8 mouse cellular contexts compared by ENCODE assay signal in the genomic region with DNA sequence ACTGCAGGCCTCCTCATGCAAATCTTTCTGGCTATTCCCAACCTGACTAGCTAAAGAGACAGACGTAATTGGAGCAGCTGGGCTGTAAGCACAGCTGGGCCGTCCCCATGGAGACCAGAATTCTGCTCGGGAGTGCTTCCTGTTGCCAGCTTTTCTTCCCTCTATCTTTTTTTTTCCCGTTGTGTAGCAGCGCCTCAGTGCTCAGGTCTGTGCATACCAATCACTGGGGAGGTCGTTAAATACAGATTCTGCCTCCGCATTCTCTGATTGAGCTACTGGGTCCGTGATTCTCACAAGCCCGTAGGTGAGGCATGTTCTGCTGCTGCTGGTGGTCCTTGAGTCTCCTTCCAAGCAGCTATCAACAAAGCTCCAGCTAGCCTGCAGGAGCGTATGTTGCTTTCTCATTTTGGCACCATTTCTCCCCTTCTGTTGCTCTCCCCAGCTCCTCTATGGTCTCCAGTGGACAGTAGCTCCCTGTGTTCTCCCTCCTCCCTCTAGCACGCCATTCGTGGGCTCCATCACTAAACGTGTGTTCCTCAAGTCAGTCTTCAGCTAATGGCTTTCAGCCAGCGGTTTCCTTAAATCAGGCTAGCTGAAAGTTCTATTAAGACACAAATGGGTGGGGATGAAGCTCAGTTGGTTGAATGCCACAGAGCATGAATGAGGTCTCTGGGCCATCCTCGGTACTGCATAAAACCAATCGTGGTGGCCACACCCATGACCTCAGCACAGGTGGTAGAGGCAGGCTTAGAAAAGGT. TPM values are rescaled to one million over a fixed set of nuclear protein-coding genes. Genes with fewer than 3 reads are reported as not detected.
DNase-seq lines count a peak whose midpoint lies in the region; ATAC-seq lines count a peak whose summit lies in the region.

No protein-coding gene starts in this region.

- no peak for ATAC-seq in CD4-positive, CD25-positive, alpha-beta regulatory T cell, adult 4 months
- peak; percentile 78 for ATAC-seq in hindbrain, embryonic 14.5 days (ENCODE audit: low FRiP score)
- no peak for ATAC-seq in megakaryocyte, adult 5-6 weeks (ENCODE audit: poor library complexity, severe bottlenecking)

- no peaks in the 10 kb centered on the region for H3K36me3 ChIP-seq in hindbrain, embryonic 14.5 days (replicated peaks; ENCODE audit: control insufficient read depth, insufficient read depth)

- intact Hi-C loops in left cerebral cortex, postnatal 25 days (cut with DNase I): loop anchor here (1.0 kb wide), 1 partner anchor 106 kb away; a partner anchor contains a TSS

- peak overlapping the region; percentile 82 for H3K27ac ChIP-seq in hindbrain, embryonic 14.5 days

- peaks cover 15% of the 10 kb centered on the region for H3K4me1 ChIP-seq in hindbrain, embryonic 14.5 days (replicated peaks; ENCODE audit: control insufficient read depth, insufficient read depth, low read length)

- DNase-seq in CD4-positive, CD25-positive, alpha-beta regulatory T cell, adult 2 months (ENCODE audit: low read depth, low spot score): peak; percentile 41
- peak; percentile 84 for DNase-seq in cerebellum, adult 9-11 months
- DNase-seq in frontal cortex, postnatal 10 days (ENCODE audit: low spot score in 2 of 2): peak; percentile 62 to 82
- peak; percentile 66 for DNase-seq in hindbrain, embryonic 14.5 days (ENCODE audit: low spot score)
- peak; percentile 77 to 90 for DNase-seq in left cerebral cortex, postnatal 25 days (ENCODE audit: low spot score in 2 of 2)
- DNase-seq in retina, postnatal 1 day: peak; percentile 63

- H3K27me3 ChIP-seq in hindbrain, embryonic 14.5 days (ENCODE audit: control insufficient read depth, insufficient read depth, low read length): no peaks in the 10 kb centered on the region

- peak overlapping the region; percentile 43 for H3K4me2 ChIP-seq in hindbrain, embryonic 14.5 days (replicated peaks)

- H3K4me3 ChIP-seq in hindbrain, embryonic 14.5 days (replicated peaks; ENCODE audit: low read length): peak overlapping the region; percentile 10

- 20% methylated on average over 16 of the region's 16 CpGs for WGBS in hindbrain, embryonic 14.5 days

- H3K9ac ChIP-seq in hindbrain, embryonic 14.5 days: peak overlapping the region; percentile 35; the same call in 1 of the 2 replicates

- no peaks in the 10 kb centered on the region for H3K9me3 ChIP-seq in hindbrain, embryonic 14.5 days (ENCODE audit: control insufficient read depth, low read length)

RNA-seq across cellular contexts. Expression of a gene that starts 38.5 kb away (rescaled TPM):
- 100 to 1,000 TPM; 498 to 562 TPM for polyA plus RNA-seq in CD4-positive, CD25-positive, alpha-beta regulatory T cell, adult 4 months (2017; shearing (Covaris generic))
- polyA plus RNA-seq in hindbrain, embryonic 14.5 days (2014; fragmentation: Nextera tagmentation; extraction: Ambion mirVana): 389 and 452 TPM in 2 replicates
- total RNA-seq in left cerebral cortex, postnatal 25 days (2021): 100 to 1,000 TPM; 109 to 111 TPM
- 288 and 324 TPM in 2 replicates for total RNA-seq in megakaryocyte, adult 5-6 weeks (2015)
- total RNA-seq in megakaryocyte, adult 5-6 weeks (2017): 271 and 290 TPM in 2 replicates

RNA-seq across cellular contexts. Expression of a gene that starts 38.7 kb away (rescaled TPM):
- not detected for polyA plus RNA-seq in CD4-positive, CD25-positive, alpha-beta regulatory T cell, adult 4 months (2017; shearing (Covaris generic))
- 0.15 and 0.26 TPM in 2 replicates for polyA plus RNA-seq in hindbrain, embryonic 14.5 days (2014; fragmentation: Nextera tagmentation; extraction: Ambion mirVana)
- under 1 TPM in 1 of 2 experiments, not detected in 1; 0.28 TPM for total RNA-seq in left cerebral cortex, postnatal 25 days (2021)
- not detected in 2 replicates for total RNA-seq in megakaryocyte, adult 5-6 weeks (2015)
- total RNA-seq in megakaryocyte, adult 5-6 weeks (2017): 0.15 TPM in 1 of 2 replicates, not detected in the other

RNA-seq across cellular contexts. Expression of a gene that starts 41.3 kb away (rescaled TPM):
- polyA plus RNA-seq in CD4-positive, CD25-positive, alpha-beta regulatory T cell, adult 4 months (2017; shearing (Covaris generic)): 10 to 100 TPM; 51.3 to 58.6 TPM
- polyA plus RNA-seq in hindbrain, embryonic 14.5 days (2014; fragmentation: Nextera tagmentation; extraction: Ambion mirVana): 2.2 and 2.4 TPM in 2 replicates
- total RNA-seq in left cerebral cortex, postnatal 25 days (2021): 1 to 10 TPM; 1.8 to 2.2 TPM
- 6.3 and 8.2 TPM in 2 replicates for total RNA-seq in megakaryocyte, adult 5-6 weeks (2015)
- total RNA-seq in megakaryocyte, adult 5-6 weeks (2017): 3.0 and 5.1 TPM in 2 replicates

RNA-seq across cellular contexts. Expression of a gene that starts 55.6 kb away (rescaled TPM):
- polyA plus RNA-seq in CD4-positive, CD25-positive, alpha-beta regulatory T cell, adult 4 months (2017; shearing (Covaris generic)): 10 to 100 TPM in 1 of 2 experiments, 1 to 10 TPM in 1; 9.6 to 10.2 TPM
- polyA plus RNA-seq in hindbrain, embryonic 14.5 days (2014; fragmentation: Nextera tagmentation; extraction: Ambion mirVana): 19.4 and 20.9 TPM in 2 replicates
- 1 to 10 TPM; 4.1 to 5.5 TPM for total RNA-seq in left cerebral cortex, postnatal 25 days (2021)
- 13.7 and 21.6 TPM in 2 replicates for total RNA-seq in megakaryocyte, adult 5-6 weeks (2015)
- total RNA-seq in megakaryocyte, adult 5-6 weeks (2017): 13.4 and 16.2 TPM in 2 replicates
